Mouse (Mus musculus) brown adipose tissue, adult 24 weeks (tissue): Measurements from ENCODE around the gene A3galt2. TPM values are rescaled to one million over a fixed set of nuclear protein-coding genes. Genes with fewer than 3 reads are reported as not detected.
A peak's percentile ranks its signal among the peaks of the same experiment; 100 is the strongest.

Source experiments
- H3K27ac ChIP-seq: fragments of 200-500 bp; replicated peaks from 2 replicates; pipeline ENCODE4 v1.5.1; 2012; ENCODE audit warnings: low read depth, mild to moderate bottlenecking, low read length
- H3K4me1 ChIP-seq: fragments of 200-500 bp; 2 replicates; pipeline ENCODE4 v1.6.1; 2012; ENCODE audit warnings: low read length, mixed read lengths; ENCODE audit not compliant: control insufficient read depth, insufficient read depth, insufficient read length
- H3K4me3 ChIP-seq: fragments of 200-500 bp; 2 replicates; pipeline ENCODE4 v1.5.1; 2012; ENCODE audit warnings: low read depth, mild to moderate bottlenecking, low read length, moderate library complexity; ENCODE audit not compliant: insufficient read depth
- polyA plus RNA-seq: library from polyadenylated mRNA; stranded (reverse); fragments of >200 nt; gene quantifications from 2 replicates; pipeline ENCODE4 v1.2.4, GENCODE M21; 2012; ENCODE audit not compliant: missing spikeins, insufficient read depth, insufficient read length

Gene A3galt2
- polyA plus RNA-seq, 1 experiment, result not detected

DNA sequence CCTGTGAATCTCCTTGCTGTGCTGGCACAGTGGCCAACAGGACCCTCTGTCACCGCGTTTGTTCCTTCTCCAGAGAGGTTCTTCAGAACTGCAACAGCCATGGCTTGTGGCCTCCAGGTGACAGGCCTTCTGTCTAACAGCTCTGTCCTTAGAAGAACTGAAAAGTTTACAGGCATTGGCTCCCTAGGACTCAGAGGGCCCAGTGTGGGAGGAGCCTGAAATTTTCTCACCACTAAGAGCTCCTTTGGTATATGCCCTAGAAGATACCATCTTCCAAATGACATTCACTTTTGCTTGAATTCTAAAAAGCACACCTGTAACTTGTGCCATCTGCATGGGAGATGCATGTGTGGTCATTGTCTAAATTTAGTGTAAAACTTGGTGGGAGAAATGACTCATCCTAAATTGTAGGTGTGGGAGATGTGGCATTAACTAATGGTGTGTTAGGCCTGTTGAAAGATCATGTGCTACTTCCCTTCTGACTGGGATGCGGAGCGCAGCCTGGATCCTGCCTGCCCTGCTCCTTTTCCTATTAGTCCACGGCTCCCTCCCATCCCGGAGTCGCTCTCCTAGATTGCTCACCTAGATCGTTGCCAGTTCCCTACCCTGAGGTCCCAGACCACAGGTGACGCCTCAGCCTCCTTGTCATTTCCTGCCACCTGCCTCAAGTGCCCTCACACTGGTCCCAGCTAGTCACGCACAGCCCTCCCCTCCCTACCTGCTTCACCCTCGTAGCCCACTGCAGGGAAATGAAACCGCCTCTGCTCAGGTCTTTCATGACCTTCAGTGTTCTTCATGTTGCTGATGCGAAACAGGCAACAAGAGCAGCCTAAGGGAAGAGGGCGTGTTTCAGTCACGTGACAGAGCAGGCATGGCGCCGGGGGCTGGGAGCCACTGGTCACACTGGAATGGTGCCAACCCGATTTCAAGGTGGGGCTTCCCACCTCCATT lies 20.2 kb upstream of the A3galt2 start:
- no peak overlapping the region for H3K4me3 ChIP-seq
- peak overlapping the region; percentile 15; the same call in 1 of the 2 replicates for H3K27ac ChIP-seq
- peaks cover 39% of the 10 kb centered on the region for H3K4me1 ChIP-seq

- Histone ChIP-seq H3K4me3 (no peak overlapping the region), H3K27ac (no peak overlapping the region), H3K4me1 (peaks cover 37% of the 10 kb centered on the region)
Observed at GRCm38 (mm10) chr4:128737137-128737589, 18.0 kb upstream of the A3galt2 start.

DNA sequence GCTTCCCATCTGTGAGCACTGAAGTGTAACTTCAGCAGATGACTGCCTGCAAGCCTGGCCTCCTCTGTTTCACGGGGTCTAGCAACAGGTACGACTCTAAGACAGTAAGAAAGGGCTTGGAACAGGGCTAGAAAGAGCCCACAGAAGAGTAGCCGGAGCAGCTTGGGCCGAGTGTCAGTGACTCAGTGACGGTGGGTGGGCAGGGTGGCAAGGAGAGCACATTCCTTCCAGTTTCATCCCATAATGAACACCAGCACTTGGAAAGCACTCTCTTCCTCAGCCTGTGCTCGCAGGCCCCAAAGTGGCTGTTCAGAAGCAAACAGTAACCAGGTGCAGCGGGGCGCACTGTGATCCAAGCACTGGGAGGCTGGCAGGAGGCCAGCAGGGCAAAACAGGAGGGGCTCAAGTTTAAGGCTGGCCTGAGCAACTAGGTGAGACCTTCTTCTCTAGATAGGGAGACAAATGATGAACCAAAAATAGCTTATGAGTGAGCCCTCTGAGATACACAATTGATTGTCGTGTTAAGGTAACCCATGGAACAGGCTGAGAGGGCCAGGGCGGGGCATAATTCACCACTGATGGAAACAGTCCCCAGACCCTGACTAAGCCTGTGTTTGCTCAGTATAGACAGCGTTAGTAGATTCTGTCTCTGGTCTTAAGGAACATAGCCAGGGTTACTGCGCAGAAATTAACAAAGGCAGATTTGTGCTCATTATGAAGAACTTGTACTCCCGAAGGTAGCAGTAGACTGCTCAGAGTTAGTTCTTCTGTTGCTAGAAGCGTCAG lies 17.1 kb upstream of the A3galt2 start:
- no peak overlapping the region for H3K27ac ChIP-seq
- H3K4me1 ChIP-seq, result peaks cover 38% of the 10 kb centered on the region
- no peak overlapping the region for H3K4me3 ChIP-seq

DNA sequence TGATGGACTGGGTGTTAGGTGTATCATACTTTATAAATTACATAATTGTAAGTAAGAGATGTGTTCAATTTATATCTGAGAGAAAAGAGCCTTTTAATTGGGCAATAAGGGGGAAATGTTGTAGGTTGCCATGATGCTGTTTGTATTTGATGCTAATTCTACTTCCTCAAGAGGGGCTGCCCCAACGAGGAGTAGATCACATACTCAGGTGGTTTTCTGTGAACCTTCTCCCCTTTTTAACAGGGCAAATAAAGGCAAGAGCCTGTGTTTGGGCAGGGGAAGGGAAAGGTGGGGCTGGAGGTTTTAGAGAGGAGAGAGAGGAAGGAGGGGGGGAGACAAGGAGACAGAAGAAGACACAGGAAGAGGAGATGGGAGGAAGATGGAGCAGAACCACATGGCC lies 14.3 kb upstream of the A3galt2 start:
- no peak overlapping the region for H3K4me3 ChIP-seq
- H3K4me1 ChIP-seq, result peaks cover 21% of the 10 kb centered on the region
- no peak overlapping the region for H3K27ac ChIP-seq

DNA sequence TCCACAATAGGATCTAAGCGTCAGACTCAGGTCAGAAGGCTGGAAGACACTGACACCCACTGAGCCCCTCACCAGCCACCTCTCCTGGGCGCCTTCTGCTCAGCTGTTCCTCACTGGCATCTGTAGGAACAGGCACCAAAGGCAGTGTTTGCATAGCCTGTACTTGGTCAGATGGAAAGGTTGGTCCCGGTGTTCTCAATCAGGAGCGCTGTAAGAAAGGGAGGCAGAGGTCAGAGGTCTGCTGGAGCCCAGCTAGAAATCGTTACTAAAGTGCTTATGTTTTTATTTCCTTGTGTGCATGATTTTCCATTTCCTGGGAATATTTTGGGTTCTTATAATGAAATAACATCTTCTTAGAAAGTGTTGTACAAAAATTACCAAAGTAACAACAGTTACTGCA lies 13.3 kb upstream of the A3galt2 start:
- H3K4me3 ChIP-seq, result no peak overlapping the region
- H3K4me1 ChIP-seq, result peaks cover 18% of the 10 kb centered on the region
- H3K27ac ChIP-seq, result no peak overlapping the region

DNA sequence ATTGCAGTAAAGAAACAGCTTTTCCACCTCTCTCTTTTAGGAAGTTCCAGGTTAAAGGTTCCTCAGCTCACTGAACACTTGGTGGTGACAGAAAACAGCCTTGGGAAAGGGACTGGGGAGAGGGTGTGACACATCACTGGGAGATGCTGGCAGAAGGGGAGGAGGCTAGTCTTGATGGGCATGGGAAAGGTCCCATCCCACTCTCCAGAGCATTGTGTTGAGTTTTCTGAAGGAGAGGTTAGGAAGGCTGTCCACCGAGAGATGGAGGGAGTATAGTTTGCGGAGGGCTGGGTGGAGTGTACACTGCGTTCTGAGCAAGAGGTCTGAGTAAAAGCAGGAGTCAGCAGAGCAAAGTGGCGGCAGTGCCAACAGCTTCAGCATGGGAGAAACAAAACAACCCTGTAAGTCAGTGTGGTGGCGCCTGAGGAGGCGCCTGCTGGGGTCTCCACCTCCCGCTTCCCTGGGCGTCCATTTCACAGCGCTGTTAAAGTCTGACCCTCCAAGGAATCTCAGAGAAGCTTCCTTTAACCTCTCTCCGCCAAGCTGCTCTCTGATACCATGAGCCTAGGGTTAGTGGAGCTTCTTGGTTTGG lies 12.7 kb upstream of the A3galt2 start:
- Histone ChIP-seq H3K4me3 (no peak overlapping the region), H3K27ac (no peak overlapping the region), H3K4me1 (peaks cover 15% of the 10 kb centered on the region)

- H3K4me3 ChIP-seq, result no peak overlapping the region
- H3K4me1 ChIP-seq, result peaks cover 15% of the 10 kb centered on the region
- H3K27ac ChIP-seq, result no peak overlapping the region
Observed at GRCm38 (mm10) chr4:128743031-128743626, 12.0 kb upstream of the A3galt2 start.

GRCm38 (mm10) chr4:128745160-128745559 lies 10.0 kb upstream of the A3galt2 start:
- H3K4me3 ChIP-seq, result no peak overlapping the region

GRCm38 (mm10) chr4:128747614-128748270 lies 7.4 kb upstream of the A3galt2 start:
- H3K4me3 ChIP-seq, result no peak overlapping the region
- no peak overlapping the region for H3K27ac ChIP-seq
- H3K4me1 ChIP-seq, result peaks cover 11% of the 10 kb centered on the region

More at GRCm38 (mm10) chr4:128745160-128745559, 10.0 kb upstream of the A3galt2 start:
- no peak overlapping the region for H3K27ac ChIP-seq
- H3K4me1 ChIP-seq, result peaks cover 15% of the 10 kb centered on the region

GRCm38 (mm10) chr4:128748309-128748708 lies 6.9 kb upstream of the A3galt2 start:
- Histone ChIP-seq H3K4me3 (no peak overlapping the region), H3K27ac (no peak overlapping the region), H3K4me1 (peaks cover 7% of the 10 kb centered on the region)

DNA sequence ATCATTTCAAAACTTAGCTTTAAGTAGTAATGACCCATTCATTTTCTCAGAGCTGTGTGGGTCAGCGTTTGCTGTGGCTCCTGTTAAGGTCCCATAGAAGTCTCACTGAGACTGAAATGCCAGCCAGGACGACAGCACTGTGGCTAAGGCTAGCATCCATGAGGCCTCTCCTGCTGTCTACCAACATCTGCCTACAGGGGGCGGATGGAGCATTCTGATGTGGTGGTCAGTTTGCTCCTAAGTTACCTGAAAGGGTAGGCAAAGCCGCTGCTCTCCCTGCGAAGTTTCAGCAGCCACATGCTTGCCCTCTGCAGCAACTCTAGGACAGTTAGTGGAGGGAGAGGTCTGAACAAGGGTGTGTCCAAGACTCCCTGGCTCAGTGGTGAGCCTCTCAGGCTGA lies 4.2 kb upstream of the A3galt2 start:
- no peak overlapping the region for H3K27ac ChIP-seq
- no peak overlapping the region for H3K4me3 ChIP-seq
- H3K4me1 ChIP-seq, result no peaks in the 10 kb centered on the region; the same call in 1 of the 2 replicates

GRCm38 (mm10) chr4:128752031-128752757 lies 3.0 kb upstream of the A3galt2 start:
- Histone ChIP-seq H3K4me1 (no peaks in the 10 kb centered on the region; the same call in 1 of the 2 replicates), H3K27ac (no peak overlapping the region), H3K4me3 (no peak overlapping the region)

DNA sequence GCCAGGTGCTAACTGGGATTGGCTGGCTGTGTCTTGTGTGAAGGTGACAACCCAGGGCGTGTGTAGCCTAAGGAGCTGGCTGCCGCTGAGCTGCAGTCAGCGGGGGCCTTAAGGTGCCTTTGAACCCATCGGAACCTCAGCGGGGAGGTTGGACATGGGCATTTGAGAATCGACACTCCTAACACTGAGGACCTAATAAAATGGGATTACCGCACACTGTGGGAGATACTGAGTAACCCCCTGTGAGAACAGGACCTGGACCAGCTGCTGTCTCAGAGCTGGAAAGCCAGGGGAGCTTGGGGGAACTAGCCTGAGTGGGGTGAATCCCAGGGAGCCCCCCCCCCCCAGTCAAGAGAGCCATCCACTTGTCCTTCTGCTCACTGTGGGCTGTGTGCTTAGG lies 1.6 kb upstream of the A3galt2 start:
- no peak overlapping the region for H3K4me3 ChIP-seq
- H3K4me1 ChIP-seq, result no peaks in the 10 kb centered on the region; the same call in 1 of the 2 replicates
- H3K27ac ChIP-seq, result no peak overlapping the region

DNA sequence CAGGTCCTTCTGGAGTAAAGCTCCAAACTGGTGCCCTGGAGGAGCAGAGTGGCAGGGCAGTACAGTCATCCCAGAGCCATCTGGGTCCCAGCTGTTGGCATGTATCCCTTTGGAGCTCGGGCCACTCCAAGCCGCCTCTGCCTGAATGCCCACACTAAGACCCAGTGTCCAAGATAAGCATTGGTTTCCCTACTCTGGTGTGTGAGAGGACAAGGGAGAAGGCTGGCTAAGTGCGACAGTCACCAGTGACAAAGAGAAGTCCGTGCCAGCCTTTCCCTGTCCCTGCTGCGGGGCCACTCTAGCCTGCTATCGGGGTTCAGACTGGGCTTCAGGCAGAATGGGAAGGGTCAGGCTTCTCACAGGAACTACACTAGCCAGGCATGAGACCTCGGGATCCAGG lies 736 bp downstream of the A3galt2 start:
- Histone ChIP-seq H3K27ac (no peak overlapping the region), H3K4me1 (no peaks in the 10 kb centered on the region), H3K4me3 (no peak overlapping the region)
